Mouse (Mus musculus) limb, embryonic 11.5 days (tissue): ENCODE data around the gene Vinac1. TPM values are rescaled to one million over a fixed set of nuclear protein-coding genes. Genes with fewer than 3 reads are reported as not detected.

ENCODE experiments used
- ATAC-seq: fragments of 200-750 bp; cut with Nextera tagmentation; 2 replicates; pipeline ENCODE4 v1.8.0; 2017; ENCODE audit warnings: low read depth; ENCODE audit not compliant: insufficient number of reproducible peaks, low FRiP score, low TSS enrichment
- DNase-seq: peaks from one replicate; pipeline ENCODE4 v3.0.0-alpha.2; 2015; ENCODE audit warnings: low spot score
- H3K27ac ChIP-seq: fragments of 300-500 bp; sonication (generic); replicated peaks from 2 replicates; pipeline ENCODE4 v1.5.1; 2014; ENCODE audit warnings: low read depth, mild to moderate bottlenecking, low read length
- H3K27me3 ChIP-seq: fragments of 300-500 bp; sonication (generic); 2 replicates; pipeline ENCODE4 v1.6.1; 2014; ENCODE audit warnings: mild to moderate bottlenecking, low read length, mixed read lengths; ENCODE audit not compliant: control insufficient read depth, insufficient read depth
- H3K36me3 ChIP-seq: fragments of 300-500 bp; sonication (generic); 2 replicates; pipeline ENCODE4 v1.6.1; 2014; ENCODE audit warnings: mild to moderate bottlenecking, low read length, moderate library complexity, mixed read lengths; ENCODE audit not compliant: control insufficient read depth, insufficient read depth
- H3K4me1 ChIP-seq: fragments of 300-500 bp; sonication (generic); 2 replicates; pipeline ENCODE4 v1.6.1; 2014; ENCODE audit warnings: low read length, mixed read lengths; ENCODE audit not compliant: control insufficient read depth, insufficient read depth
- H3K4me2 ChIP-seq: fragments of 300-500 bp; sonication (generic); 2 replicates; pipeline ENCODE4 v1.6.1; 2014; ENCODE audit warnings: low read depth, mild to moderate bottlenecking, moderate library complexity; ENCODE audit not compliant: severe bottlenecking
- H3K4me3 ChIP-seq: fragments of 300-500 bp; sonication (generic); 2 replicates; pipeline ENCODE4 v1.5.1; 2014; ENCODE audit warnings: low read depth, low read length
- H3K9ac ChIP-seq: fragments of 300-500 bp; sonication (generic); 2 replicates; pipeline ENCODE4 v1.6.1; 2014; ENCODE audit warnings: mild to moderate bottlenecking, low read length
- H3K9me3 ChIP-seq: fragments of 300-500 bp; sonication (generic); 2 replicates; pipeline ENCODE4 v1.6.1; 2016; ENCODE audit warnings: low read length; ENCODE audit not compliant: control insufficient read depth
- WGBS: fragments of 180-500 bp; shearing (Covaris S2); extraction: QIAGEN DNeasy Blood & Tissue Kit; methylation state at CpG from one replicate; pipeline ENCODE4 v1.1.7; 2014; 5-methylcytosine and 5-hydroxymethylcytosine counted together
- polyA plus RNA-seq: library from polyadenylated mRNA; unstranded; fragments of >200 nt; fragmentation: Nextera tagmentation; extraction: Ambion mirVana; gene quantifications from 2 replicates; pipeline ENCODE4 v1.2.1, GENCODE M21; 2014

Gene Vinac1
- polyA plus RNA-seq, 1 experiment from 2014 or later, result not detected

DNA sequence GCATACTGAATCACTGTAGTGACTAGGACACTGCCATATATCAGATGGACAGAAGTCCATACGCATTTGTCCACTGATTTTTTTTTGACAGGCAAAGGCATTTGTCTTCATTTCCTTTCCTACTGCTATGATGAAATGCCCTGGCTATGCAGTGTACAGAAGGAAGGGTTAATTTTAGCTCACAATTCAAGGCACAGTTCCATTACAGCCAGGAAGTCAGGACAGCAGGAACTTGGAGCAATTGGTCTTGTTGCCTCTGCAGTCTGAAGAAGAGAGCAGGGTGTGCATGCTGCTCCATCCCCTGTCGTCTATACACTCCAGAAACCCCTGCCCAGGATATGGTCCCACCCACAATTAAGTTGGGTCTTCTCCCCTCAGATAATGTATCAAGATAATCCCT lies 31.2 kb upstream of the Vinac1 start:
- DNase-seq (no peak), ATAC-seq (no peak)
- Histone ChIP-seq H3K27me3 (no peaks in the 10 kb centered on the region), H3K27ac (no peak overlapping the region), H3K4me1 (no peaks in the 10 kb centered on the region), H3K4me3 (no peak overlapping the region), H3K9me3 (no peaks in the 10 kb centered on the region), H3K36me3 (no peaks in the 10 kb centered on the region), H3K4me2 (no peak overlapping the region), H3K9ac (no peak overlapping the region)
- 83% methylated on average over 2 of the region's 2 CpGs for WGBS

DNA sequence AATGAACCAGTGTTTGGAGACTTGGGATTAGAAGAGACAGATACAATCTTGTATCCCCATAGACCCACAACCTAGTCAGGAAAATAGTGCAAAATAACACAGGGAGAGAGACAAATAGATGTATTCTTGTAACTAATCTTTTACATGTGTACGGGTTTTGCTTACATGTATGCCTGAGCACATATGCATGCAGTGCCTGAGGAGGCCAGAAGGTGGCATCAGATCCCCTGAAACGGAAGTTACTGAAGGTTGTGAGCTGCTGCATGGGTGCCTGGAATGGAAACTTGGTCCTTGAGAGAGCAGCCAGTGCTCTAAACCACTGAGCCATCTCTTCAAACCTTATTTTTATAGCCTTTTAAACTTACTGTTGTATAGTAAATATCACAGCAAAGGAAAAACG lies 30.3 kb upstream of the Vinac1 start:
- DNase-seq, result peak; percentile 49
- ATAC-seq, result no peak
- Histone ChIP-seq H3K4me2 (no peak overlapping the region), H3K9ac (no peak overlapping the region), H3K9me3 (no peaks in the 10 kb centered on the region), H3K27ac (no peak overlapping the region), H3K36me3 (no peaks in the 10 kb centered on the region), H3K27me3 (no peaks in the 10 kb centered on the region), H3K4me1 (no peaks in the 10 kb centered on the region), H3K4me3 (no peak overlapping the region)
- WGBS, result 77% methylated on average over 3 of the region's 3 CpGs

- Histone ChIP-seq H3K27me3 (no peaks in the 10 kb centered on the region), H3K27ac (no peak overlapping the region), H3K9ac (no peak overlapping the region), H3K4me1 (0 out of 2 replicates have a peak, but pooled peaks cover 2% of the 10 kb centered on the region), H3K9me3 (no peaks in the 10 kb centered on the region), H3K4me3 (no peak overlapping the region), H3K4me2 (no peak overlapping the region), H3K36me3 (no peaks in the 10 kb centered on the region)
- 88% methylated on average over 3 of the region's 3 CpGs for WGBS
- DNase-seq (no peak), ATAC-seq (no peak)
Measured at GRCm38 (mm10) chr2:129070296-129070695, 22.3 kb upstream of the Vinac1 start.

- Histone ChIP-seq H3K4me2 (peak overlapping the region; percentile 67), H3K4me3 (peak overlapping the region; percentile 60), H3K4me1 (0 out of 2 replicates have a peak, but pooled peaks cover 2% of the 10 kb centered on the region), H3K36me3 (no peaks in the 10 kb centered on the region), H3K27ac (no peak overlapping the region), H3K9me3 (no peaks in the 10 kb centered on the region), H3K27me3 (no peaks in the 10 kb centered on the region), H3K9ac (peak overlapping the region; percentile 59)
- DNase-seq, result peak; percentile 71
- peak; percentile 35; the same call in 1 of the 2 replicates for ATAC-seq
- WGBS, result 0% methylated on average over 20 of the region's 20 CpGs
Measured at GRCm38 (mm10) chr2:129066326-129066725, 18.4 kb upstream of the Vinac1 start.

DNA sequence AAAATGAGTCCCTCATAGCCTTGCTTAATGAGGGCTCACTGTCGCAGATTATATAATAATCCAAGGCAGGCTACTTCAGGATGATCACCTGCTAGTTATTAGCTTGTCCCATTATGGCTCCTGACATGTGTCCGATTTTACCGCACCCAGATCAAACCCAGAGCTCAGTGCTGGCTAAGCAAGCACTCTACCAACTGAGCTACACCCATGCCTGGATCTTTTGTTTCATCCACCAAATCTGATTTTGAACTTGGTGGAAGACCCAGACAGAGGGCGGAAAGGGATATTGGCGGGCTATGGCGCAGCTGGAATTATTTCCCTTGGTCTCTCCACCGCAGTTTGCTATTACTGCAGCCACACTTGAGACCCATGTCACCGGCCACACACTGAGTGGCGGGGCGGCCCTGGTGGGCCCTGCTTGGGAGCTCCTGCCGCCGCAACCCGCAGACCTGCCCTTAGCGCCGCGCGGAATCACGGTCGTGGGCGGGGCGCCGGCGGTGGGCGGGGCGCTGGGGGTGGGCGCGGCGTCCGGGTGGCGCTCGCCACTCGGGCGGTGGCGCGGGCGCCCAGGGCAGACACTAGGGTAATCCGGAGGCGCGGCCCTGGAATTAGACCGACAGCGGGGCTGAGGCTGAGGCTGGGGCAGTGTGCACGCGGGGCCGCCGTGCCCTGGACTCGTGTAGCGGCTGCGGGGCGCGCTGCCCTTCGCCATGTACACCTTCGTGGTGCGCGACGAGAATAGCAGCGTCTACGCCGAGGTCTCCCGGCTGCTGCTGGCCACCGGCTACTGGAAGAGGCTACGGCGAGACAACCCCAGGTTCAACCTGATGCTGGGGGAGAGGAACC lies 17.7 kb upstream of the Vinac1 start, which contains the start of gene Ttl:
Gene Ttl, plus strand, starts transcription at position 506 of the 846 bp plus-strand sequence.
- H3K4me2 ChIP-seq, result peak within 1 kb of the TSS; percentile 67
- H3K4me3 ChIP-seq, result peak within 1 kb of the TSS; percentile 60
- H3K9me3 ChIP-seq, result no peaks in the 10 kb centered on the region
- WGBS, result under 1% methylated on average over 62 of the region's 62 CpGs
- peak; percentile 85 for DNase-seq
- H3K9ac ChIP-seq, result peak within 1 kb of the TSS; percentile 59
- H3K27ac ChIP-seq, result no peak within 1 kb of the TSS
- peak; percentile 93 for ATAC-seq
- H3K36me3 ChIP-seq, result no peaks in the 10 kb centered on the region
- no peaks in the 10 kb centered on the region for H3K27me3 ChIP-seq
- H3K4me1 ChIP-seq, result 0 out of 2 replicates have a peak, but pooled peaks cover 2% of the 10 kb centered on the region

DNA sequence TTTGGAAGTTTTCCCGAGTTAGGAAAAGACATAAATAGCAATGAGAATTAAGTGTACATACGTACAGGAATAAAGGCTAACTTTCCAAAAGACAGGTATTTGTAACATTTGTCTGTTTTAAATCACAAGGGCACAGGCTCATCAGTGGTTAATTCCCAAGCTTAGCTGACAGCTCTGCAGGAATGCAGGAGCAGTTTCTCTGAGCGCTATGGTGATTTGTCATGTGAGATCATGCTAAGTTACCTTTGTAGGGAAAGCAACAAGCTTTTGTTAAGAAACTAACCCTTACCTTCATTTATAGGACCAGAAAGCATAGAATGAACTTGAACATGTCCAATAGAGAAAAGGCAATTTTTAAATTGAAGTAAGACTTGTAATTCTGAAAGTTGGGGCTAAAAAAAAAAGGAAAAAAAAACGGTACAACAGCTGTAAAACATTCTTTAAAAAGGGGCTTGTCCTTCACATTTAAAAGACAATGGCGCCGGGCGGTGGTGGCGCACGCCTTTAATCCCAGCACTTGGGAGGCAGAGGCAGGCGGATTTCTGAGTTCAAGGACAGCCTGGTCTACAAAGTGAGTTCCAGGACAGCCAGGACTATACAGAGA lies 13.6 kb upstream of the Vinac1 start:
- no peak for ATAC-seq
- Histone ChIP-seq H3K4me2 (no peak overlapping the region), H3K36me3 (no peaks in the 10 kb centered on the region), H3K4me1 (no peaks in the 10 kb centered on the region), H3K27me3 (no peaks in the 10 kb centered on the region), H3K9ac (no peak overlapping the region), H3K9me3 (no peaks in the 10 kb centered on the region), H3K4me3 (no peak overlapping the region), H3K27ac (no peak overlapping the region)
- DNase-seq, result no peak
- 79% methylated on average over 10 of the region's 10 CpGs for WGBS

DNA sequence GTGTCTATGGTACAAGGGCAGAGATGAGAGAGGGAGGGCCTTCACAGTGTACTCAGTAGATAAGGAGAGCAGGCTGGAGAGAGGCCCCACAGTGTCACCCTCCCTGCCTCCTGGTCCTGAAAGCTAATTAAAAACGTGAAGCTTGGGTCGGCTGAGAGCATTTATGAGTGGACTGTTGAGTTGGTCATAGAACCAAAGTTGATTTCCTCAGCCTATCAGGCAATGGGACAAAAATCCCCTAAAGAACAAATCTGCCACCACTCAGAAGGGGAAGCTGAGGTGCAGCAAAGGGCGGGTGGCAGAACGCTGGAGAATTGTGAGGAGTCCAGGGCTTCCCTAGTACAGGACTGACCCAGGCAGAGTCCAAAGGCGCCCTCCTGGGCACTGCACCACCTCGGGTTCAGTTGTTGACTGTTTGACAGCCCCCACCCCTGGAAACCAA lies 10.0 kb upstream of the Vinac1 start:
- Histone ChIP-seq H3K9me3 (no peaks in the 10 kb centered on the region), H3K36me3 (no peaks in the 10 kb centered on the region), H3K27ac (no peak overlapping the region), H3K4me2 (no peak overlapping the region), H3K4me1 (no peaks in the 10 kb centered on the region), H3K27me3 (no peaks in the 10 kb centered on the region), H3K4me3 (no peak overlapping the region), H3K9ac (no peak overlapping the region)
- no peak for ATAC-seq
- 83% methylated on average over 6 of the region's 6 CpGs for WGBS
- DNase-seq, result no peak

DNA sequence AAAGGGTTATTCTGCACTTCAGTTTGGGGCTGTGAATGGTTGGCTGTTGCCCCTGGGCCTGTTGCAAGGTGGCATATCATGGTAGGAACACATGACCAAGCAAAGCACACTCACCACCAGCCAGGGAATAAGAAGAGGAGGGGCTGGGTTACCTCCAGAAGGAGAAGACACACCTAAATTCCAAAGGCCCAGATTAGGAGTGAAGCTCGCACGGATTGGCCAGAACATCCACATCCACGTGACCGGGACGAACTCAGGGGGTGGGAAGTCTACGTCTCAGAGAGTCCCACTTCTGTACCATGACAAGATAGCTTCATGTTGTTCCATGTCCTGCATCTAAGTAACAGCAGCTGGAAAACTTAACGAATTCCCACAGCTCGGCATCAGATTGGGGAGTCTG lies 9.3 kb upstream of the Vinac1 start:
- Histone ChIP-seq H3K27ac (no peak overlapping the region), H3K27me3 (no peaks in the 10 kb centered on the region), H3K9ac (no peak overlapping the region), H3K4me2 (no peak overlapping the region), H3K9me3 (no peaks in the 10 kb centered on the region), H3K4me1 (no peaks in the 10 kb centered on the region), H3K36me3 (no peaks in the 10 kb centered on the region), H3K4me3 (no peak overlapping the region)
- WGBS, result 95% methylated on average over 8 of the region's 8 CpGs
- ATAC-seq (no peak), DNase-seq (no peak)
